Comparison of ENCODE assay signal across 8 mouse cellular contexts in the genomic region with DNA sequence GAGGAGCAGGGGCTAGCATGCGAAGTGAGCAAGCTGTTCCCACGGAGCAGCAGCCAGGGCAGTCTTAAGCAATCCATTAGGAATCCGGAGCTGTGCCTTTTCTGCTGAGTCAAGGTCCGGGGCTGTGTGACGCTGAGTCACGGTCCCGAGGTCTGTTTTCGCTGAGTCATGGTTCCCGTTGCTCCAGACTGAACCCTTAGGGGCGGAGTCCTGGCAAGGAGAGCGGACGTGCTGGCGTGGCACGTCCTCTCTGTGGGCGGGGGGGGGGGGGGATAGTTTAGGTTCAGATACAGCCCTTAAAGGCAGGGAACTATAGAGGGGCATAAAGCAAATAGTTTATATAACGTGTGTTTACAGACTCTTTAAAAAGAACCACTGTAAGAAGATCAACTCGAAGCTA. TPM values are rescaled to one million over a fixed set of nuclear protein-coding genes. Genes with fewer than 3 reads are reported as not detected.
DNase-seq lines count a peak whose midpoint lies in the region; ATAC-seq lines count a peak whose summit lies in the region.

No protein-coding gene starts in this region.

- peak overlapping the region; percentile 70 for H3K4me2 ChIP-seq in hindbrain, embryonic 16.5 days (ENCODE audit: low read length)

- H3K4me1 ChIP-seq in hindbrain, embryonic 16.5 days (ENCODE audit: control insufficient read depth, insufficient read depth, low read depth, low read length) = 0 out of 2 replicates have a peak, but pooled peaks cover 2% of the 10 kb centered on the region

- H3K9me3 ChIP-seq in hindbrain, embryonic 16.5 days (ENCODE audit: control insufficient read depth, low read length) = no peaks in the 10 kb centered on the region

- no peaks in the 10 kb centered on the region for H3K36me3 ChIP-seq in hindbrain, embryonic 16.5 days (ENCODE audit: control insufficient read depth, insufficient read depth, low read length)
- no peaks in the 10 kb centered on the region for H3K36me3 ChIP-seq in macrophage (ENCODE audit: inconsistent target)

- H3K27me3 ChIP-seq in hindbrain, embryonic 16.5 days (replicated peaks; ENCODE audit: control insufficient read depth, insufficient read depth, low read length) = no peaks in the 10 kb centered on the region

- ATAC-seq in hindbrain, embryonic 16.5 days = peak; percentile 93

- WGBS in hindbrain, embryonic 16.5 days = 8% methylated on average over 16 of the region's 17 CpGs
- 3% methylated on average over 14 of the region's 17 CpGs for WGBS in macrophage (ENCODE audit: missing documents)

- no peak overlapping the region; the same call in 1 of the 2 replicates for H3K9ac ChIP-seq in hindbrain, embryonic 16.5 days (ENCODE audit: low read depth, low read length)

- peak; percentile 37 for DNase-seq in T-cell, adult 2 months (ENCODE audit: low spot score)
- peak; percentile 39 to 76 for DNase-seq in cerebellum, postnatal 4 days (ENCODE audit: low spot score in 2 of 2)
- DNase-seq in gastrocnemius, adult 18-20 months (ENCODE audit: low spot score) = peak; percentile 97
- DNase-seq in left cerebral cortex, adult 18-20 months (ENCODE audit: low spot score in 2 of 2) = peak; percentile 78 to 82
- DNase-seq in right cerebral cortex, adult 18-20 months = peak; percentile 88
- DNase-seq in urinary bladder, postnatal 10 days (ENCODE audit: low spot score) = peak; percentile 71

- H3K79me2 ChIP-seq in macrophage (ENCODE audit: inconsistent target) = no peaks in the 10 kb centered on the region

- no peak overlapping the region for H3K27ac ChIP-seq in hindbrain, embryonic 16.5 days (ENCODE audit: low read depth, low read length)
- peak overlapping the region; percentile 90 for H3K27ac ChIP-seq in macrophage

- H3K4me3 ChIP-seq in hindbrain, embryonic 16.5 days (ENCODE audit: low read length) = peak overlapping the region; percentile 38
- no peak overlapping the region for H3K4me3 ChIP-seq in macrophage (ENCODE audit: inconsistent target)

RNA-seq across cellular contexts. Expression of a gene that starts 9.6 kb away (rescaled TPM):
- total RNA-seq in gastrocnemius, adult 18-20 months (2021) = 1 to 10 TPM; 5.0 to 5.3 TPM
- polyA plus RNA-seq in hindbrain, embryonic 16.5 days (2015; fragmentation: Nextera tagmentation; extraction: Ambion mirVana) = 15.8 and 17.3 TPM in 2 replicates
- total RNA-seq in left cerebral cortex, adult 18-20 months (2021) = 1 to 10 TPM; 4.3 to 5.1 TPM
- total RNA-seq in macrophage (2018; cell fraction: chromatin; rRNA removed) = 100 to 1,000 TPM in 1 of 26 experiments, 10 to 100 TPM in 23, 1 to 10 TPM in 2; 7.0 to 111 (median 46.5) TPM
- total RNA-seq in macrophage (2018; cell fraction: cytosol; rRNA removed) = 100 to 1,000 TPM; 239 to 513 (median 404) TPM
- total RNA-seq in macrophage (2018; cell fraction: nucleus; rRNA removed) = 100 to 1,000 TPM in 19 of 26 experiments, 10 to 100 TPM in 7; 26.8 to 387 (median 119) TPM
- 364 to 915 TPM (median 701 TPM) in 3 replicates for polyA plus RNA-seq in macrophage (2018)

RNA-seq across cellular contexts. Expression of a gene that starts 25.5 kb away (rescaled TPM):
- under 1 TPM; 0.66 to 0.87 TPM for total RNA-seq in gastrocnemius, adult 18-20 months (2021)
- polyA plus RNA-seq in hindbrain, embryonic 16.5 days (2015; fragmentation: Nextera tagmentation; extraction: Ambion mirVana) = 32.8 and 40.2 TPM in 2 replicates
- total RNA-seq in left cerebral cortex, adult 18-20 months (2021) = 1 to 10 TPM; 8.3 to 8.5 TPM
- 10 to 100 TPM in 14 of 26 experiments, 1 to 10 TPM in 12; 1.2 to 28.6 (median 10.2) TPM for total RNA-seq in macrophage (2018; cell fraction: chromatin; rRNA removed)
- total RNA-seq in macrophage (2018; cell fraction: cytosol; rRNA removed) = 10 to 100 TPM in 13 of 26 experiments, 1 to 10 TPM in 13; 5.5 to 19.6 (median 10.1) TPM
- total RNA-seq in macrophage (2018; cell fraction: nucleus; rRNA removed) = 10 to 100 TPM in 10 of 26 experiments, 1 to 10 TPM in 16; 2.0 to 96.2 (median 8.9) TPM
- polyA plus RNA-seq in macrophage (2018) = 3.7 to 96.0 TPM (median 25.7 TPM) in 3 replicates

RNA-seq across cellular contexts. Expression of a gene that starts 50.3 kb away (rescaled TPM):
- 10 to 100 TPM; 54.0 to 58.4 TPM for total RNA-seq in gastrocnemius, adult 18-20 months (2021)
- 40.7 and 45.9 TPM in 2 replicates for polyA plus RNA-seq in hindbrain, embryonic 16.5 days (2015; fragmentation: Nextera tagmentation; extraction: Ambion mirVana)
- 10 to 100 TPM; 39.8 to 46.3 TPM for total RNA-seq in left cerebral cortex, adult 18-20 months (2021)
- total RNA-seq in macrophage (2018; cell fraction: chromatin; rRNA removed) = 10 to 100 TPM; 16.2 to 96.7 (median 44.4) TPM
- 10 to 100 TPM; 46.0 to 91.8 (median 68.1) TPM for total RNA-seq in macrophage (2018; cell fraction: cytosol; rRNA removed)
- total RNA-seq in macrophage (2018; cell fraction: nucleus; rRNA removed) = 100 to 1,000 TPM in 1 of 26 experiments, 10 to 100 TPM in 25; 33.0 to 102 (median 52.5) TPM
- polyA plus RNA-seq in macrophage (2018) = 56.0 to 178 TPM (median 76.1 TPM) in 3 replicates

Comparison
In these comparisons a context has a peak if more than half of its experiments do, and no peak if none do; other contexts are left out.
1. DNase-seq: peak in every context shown above with its lines; median percentile 97 in gastrocnemius, adult 18-20 months; 88 in right cerebral cortex, adult 18-20 months; 80 in left cerebral cortex, adult 18-20 months; 71 in urinary bladder, postnatal 10 days; 58 in cerebellum, postnatal 4 days; 37 in T-cell, adult 2 months.
2. RNA of a gene that starts 25.5 kb away (total RNA-seq): 8.3 to 8.5 TPM in left cerebral cortex, adult 18-20 months; 0.66 to 0.87 TPM in gastrocnemius, adult 18-20 months; every median in the first group is over 4 times any median in the second.